Mouse (Mus musculus) brain, embryonic 18.5 days (tissue): Measurements from ENCODE around the gene Ablim2.

Source experiments
- DNase-seq: peaks from one replicate; pipeline ENCODE4 v3.0.0-alpha.2; 2012; ENCODE audit warnings: low read depth, low spot score

Ablim2 gene

DNA sequence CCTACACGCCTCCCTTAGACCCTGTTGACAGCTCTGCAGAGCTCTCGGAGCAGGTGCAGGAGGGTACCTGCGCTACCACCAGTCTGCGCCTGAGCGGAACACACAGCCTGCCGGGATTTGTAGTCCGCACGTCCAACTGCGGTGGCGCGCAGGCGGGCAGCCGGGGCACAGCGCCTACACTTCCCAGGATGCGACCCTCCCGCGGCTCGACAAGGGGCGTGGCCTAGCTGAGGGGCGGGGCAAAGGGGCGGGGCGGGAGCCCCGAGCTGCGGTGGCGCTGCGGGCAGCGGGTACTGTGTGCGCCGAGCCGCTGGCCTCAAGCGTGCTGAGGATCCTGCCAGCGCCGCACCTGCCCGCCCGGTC, at the start of gene Ablim2:
Gene Ablim2, plus strand, starts transcription at position 242 of the 363 bp plus-strand sequence.
- DNase-seq = peak; percentile 92

DNA sequence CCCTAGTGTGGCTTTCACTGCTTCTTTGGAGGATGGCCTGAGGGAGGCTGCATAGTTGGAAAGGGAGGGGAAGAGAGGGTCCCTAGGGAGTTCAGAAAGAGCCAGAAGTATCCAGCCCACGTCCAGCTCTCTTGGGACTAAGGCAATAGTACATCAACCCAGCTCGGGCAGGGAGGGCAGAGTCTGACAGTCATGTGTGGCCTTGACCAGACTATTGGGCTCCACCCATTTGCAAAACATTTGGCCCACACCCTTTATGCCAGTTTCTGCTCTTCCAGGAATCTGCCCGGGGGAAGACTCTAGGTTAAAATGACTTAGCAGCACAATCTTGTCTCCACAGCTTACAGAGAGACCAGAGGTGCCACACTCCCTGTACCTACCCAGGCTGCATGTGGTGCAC, 47.2 kb upstream of the Ablim2 start:
- DNase-seq = no peak

DNA sequence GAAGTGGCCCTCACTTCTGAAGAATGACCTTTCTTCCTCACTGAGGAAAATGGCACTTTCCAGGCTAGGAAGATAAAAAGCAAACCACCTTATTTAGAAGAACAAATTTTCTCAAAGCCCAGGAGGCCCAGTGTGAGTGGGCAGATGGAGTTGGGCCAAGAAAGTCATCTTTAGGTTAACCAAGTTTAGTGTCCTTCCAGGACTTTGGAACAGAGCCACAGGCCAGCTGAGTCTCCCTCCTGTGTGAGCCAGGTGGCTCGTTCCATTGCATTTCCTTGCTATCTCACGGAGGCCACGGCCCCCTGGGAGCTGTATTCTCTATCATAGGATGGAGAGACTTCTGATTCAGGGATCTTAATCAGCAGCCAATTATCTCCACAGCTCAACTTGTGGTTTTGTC, 46.7 kb upstream of the Ablim2 start:
- DNase-seq = no peak

DNA sequence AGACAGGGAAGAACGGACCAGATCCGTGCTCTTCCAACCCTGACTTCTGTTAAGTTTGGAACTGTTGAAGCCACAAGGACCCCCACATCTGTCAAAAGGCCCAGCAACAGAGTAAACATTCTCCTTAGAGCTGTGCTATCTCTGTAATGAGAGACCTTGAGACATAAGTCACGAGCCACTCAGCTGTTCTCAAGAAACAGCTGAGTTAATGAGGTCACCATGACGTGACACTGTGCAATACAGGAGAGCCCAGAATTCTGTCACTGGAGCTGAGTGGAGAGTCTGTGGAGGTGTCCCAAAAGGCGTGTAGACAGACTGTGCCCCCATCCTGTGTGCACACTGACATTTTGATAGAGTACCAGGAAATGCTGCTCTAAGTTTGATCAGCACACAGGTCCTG, 45.2 kb upstream of the Ablim2 start:
- DNase-seq = no peak

DNA sequence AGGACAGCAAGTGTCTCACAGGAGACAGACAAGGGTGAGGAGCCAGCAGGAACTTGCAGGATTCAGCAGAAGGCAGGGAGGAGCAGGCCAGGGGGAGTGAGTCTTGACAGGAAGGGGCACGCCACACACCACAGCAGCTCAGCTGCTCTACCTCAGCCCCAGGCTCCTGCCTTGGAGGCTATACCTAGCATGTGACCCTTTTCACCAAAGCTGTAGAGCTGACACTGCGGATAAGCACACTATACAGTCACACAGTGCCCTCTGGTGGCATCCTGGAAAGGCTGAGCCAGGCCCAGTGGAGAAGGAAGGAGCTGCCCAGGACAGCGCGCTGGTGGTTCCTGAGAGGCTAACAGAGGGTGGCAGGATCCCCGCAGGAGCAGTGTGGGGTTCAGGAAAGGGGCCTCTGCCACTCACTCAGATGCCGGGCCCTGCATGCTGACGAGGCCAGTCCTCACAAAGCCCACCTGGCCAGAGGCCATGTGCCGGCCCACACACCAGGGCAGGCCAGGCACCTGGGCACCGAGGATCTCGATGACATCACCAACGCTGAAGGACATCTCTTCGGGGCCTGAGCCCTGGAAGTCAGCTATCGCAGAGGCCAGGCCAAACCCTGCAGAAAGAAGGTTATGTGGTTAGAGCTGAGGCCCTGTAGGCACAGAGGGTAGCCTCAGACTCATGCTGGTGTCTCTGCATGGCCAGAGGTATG, 43.9 kb upstream of the Ablim2 start:
- DNase-seq = peak; percentile 43

DNA sequence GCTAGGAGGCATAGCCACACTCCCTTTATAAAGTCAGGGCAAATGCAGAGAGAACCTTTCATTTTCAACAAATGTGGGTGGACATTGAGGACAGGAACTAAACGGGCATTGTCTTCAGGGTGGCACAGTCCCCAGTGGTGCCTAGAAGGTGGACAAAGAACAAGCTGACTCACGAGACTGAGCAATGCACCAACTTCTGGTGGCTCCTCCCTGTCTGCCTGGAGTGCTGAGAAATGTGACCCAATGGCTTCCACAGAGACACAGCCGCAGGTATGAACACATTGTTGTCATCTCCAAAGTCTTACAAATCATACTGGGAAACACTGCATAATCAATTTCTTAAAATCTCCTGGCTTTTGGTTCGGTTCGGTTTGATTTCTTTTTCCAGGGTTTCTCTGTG, 40.2 kb upstream of the Ablim2 start:
- no peak for DNase-seq

DNA sequence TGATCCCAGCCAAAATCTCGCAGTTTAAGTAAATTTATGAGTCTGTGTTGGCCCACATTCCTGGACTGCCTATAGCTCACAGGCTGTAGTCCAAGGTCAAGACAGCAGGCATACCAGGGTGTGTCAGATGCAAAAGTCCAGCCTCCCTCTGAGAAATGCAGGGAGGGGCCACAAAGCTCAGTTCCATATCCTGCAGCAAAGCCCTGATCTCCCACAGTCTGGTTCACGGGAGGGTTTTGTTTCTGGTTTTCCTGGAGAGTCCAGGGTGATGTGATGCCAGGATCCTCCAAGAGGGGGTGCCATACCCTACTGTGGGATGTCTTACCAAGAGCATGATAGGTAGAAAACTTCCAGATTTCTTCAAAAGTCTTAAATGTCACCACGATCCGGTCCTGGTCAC, 39.7 kb upstream of the Ablim2 start:
- DNase-seq = no peak

DNA sequence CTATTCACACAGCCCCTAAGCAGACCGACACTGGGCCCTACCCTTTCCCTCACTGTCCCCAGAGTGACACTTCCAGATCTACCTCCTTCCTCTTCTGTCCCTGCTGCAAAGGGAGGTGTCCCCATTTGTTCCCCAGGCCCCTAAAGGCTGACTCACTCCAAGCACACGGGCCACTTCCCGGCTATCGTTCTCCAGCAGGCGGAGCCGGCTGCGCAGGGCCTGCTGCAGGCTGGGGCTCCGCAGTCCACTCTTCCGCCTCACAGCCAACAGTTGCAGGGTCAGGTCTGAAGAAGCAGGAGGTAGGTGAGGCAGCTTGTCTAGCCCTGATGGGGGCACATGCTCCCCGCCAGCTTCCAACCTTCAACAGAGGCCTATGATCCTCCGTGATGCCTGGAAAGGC, 38.9 kb upstream of the Ablim2 start:
- DNase-seq = no peak

DNA sequence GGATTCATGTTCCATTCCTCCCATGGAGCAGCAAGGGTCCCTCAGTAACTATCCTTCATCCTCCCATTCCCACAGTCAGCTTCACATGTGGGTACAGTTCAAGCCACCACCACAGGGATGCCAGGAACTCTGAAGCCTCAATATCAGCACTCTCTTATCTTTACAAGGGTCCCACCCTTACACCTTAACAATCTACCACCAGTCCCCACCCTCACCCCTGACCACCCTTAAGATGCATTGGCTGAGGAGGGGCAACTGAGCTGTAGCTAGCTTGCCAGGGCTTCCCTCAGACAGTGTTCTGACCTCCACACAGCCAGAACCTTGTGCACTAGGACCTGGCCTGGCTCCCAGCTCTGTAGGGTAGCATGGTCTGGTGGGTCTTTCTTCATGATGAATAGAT, 38.3 kb upstream of the Ablim2 start:
- no peak for DNase-seq

DNA sequence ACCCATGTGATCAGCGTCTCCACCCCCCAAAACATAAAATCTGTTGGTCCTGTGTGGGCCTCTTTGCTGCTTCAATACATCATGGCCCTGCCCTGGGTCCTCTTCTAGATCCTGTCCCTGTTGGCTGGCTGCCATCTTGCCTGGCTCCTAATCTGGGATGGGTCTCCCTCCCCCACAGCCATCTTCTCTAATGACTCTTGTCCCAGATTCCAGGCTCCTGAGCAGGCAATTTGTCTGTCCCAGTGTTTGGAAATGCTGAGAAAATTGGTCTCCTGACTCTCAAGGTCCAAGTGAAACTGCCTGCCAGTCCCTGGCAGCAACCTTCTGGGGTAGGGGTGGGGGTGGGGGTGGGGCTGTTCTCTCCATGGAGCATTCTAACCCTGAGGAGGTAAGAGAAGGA, 37.8 kb upstream of the Ablim2 start:
- DNase-seq = no peak

DNA sequence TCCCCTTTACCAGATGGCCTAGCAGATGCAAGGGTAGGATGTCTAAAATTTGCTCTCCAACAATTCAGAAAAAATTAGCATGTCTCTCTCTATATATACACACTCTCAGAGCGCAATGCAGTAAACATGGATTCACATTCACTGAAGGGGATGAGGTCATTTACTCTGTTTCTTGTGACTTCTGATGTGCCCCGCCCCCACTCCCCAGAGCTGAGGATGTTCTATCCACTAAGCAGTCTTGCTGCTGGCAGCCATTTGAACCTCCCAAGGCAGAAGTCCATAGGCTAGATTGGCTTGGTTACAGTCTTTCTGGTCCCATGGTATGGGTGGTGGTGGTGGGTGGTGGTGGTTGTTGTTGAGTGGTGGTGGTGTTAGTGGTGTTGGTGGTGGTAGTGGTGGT, 35.7 kb upstream of the Ablim2 start:
- no peak for DNase-seq

DNA sequence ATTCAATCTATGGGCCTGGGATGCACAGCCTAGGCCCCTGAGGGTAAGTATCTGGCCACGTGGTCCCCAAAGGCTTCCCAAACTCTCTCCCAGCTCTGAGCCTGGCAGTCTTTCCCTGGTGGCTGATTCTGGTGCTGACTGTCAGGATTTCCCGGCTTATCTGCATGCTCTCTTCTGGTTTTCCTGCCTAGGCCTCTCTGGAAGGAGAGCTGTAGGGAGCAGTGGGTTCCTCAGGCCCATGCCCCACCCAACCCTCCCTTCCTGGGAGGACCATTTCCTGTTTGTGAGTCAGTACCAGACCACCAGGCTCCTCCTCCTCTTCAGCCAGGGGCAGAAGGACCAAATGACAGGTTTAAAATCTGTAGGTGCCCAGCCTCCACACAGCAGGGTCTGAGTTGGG, 35.0 kb upstream of the Ablim2 start:
- no peak for DNase-seq

DNA sequence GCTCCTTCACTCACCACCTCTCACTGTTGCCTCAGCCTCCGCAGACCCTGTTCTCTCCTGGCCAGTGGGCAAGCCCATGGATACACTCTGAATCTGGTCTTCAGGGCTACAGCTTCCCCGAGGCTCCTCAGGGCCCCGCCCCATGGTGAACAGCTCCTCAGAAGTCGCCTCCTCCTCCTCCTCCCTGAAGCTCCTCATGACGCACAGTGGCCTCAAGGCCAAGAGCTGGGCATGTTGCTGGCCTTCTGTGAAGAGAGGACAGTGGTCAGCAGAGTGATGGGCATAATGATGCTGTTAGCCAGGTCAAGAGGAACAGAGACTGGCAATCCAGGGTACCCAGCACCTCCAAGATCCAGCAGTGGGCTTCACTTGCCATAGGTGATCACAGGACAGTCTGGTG, 33.8 kb upstream of the Ablim2 start:
- DNase-seq = no peak

DNA sequence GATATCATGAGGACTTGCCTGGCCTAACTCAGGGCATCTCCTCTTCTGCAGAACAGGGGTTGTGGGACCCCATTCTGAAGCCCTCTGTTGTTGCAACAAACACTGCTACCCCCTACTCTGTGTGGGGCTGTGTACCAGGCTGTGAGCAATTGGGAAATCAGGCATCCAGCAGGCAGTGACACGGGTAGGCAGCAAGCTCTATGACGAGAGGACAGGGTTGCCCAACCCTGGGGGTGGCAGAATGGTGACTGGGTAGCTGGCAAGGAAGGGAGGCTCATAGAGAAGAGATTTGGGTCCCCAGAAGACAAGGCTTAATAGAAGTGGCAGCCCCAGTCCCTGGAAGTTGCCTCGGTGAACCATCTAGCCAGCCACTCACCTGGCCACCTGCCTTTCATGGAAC, 31.8 kb upstream of the Ablim2 start:
- DNase-seq = no peak

DNA sequence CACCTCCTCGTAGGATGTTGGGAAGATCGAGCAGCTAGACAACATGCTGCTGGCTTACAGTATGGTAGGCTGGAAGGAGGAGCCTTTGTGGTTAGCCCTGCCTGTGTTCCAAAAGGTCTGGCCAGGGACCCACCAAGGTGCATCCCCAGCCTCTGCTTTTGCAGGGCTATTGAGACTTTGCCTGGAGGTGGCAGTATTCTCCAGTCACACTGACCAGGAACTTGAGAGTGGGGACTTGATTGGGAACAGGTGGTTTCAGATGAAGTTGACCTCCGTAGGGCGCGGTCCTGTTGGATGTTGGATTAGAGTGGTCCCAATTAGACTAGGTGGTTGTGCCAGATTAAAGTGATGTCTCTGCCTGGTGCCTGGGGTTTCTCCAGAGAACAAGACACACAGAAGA, 30.2 kb upstream of the Ablim2 start:
- DNase-seq = no peak

DNA sequence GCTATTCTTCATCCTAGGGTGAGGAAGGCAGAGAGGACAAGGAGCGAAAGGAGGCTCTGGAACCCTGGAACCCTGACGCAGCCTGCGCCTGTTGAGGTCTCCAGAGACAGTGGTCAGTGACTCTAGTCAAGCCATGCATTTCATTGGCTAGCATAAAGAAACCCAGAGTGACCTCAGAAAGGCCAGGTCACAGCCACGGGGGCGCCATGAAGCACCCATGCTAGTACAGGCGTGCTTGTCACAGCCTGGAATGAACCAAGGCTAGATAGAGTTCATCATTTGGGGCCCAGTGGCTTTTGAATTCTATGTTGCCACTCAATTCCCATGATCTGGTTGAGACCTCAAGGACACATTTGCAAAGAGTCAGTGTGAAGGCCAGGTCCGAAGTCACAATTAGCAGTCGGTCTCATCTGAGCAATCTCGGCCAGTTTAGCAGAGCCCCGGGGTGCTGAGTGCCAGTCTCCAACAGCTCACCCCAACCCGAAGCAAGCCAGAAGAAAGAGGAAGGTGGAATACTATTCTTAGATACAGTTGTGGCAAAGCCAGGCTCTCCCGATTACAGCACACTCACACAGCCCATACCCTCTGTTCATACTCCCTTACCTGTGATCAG, 29.2 kb upstream of the Ablim2 start:
- no peak for DNase-seq

DNA sequence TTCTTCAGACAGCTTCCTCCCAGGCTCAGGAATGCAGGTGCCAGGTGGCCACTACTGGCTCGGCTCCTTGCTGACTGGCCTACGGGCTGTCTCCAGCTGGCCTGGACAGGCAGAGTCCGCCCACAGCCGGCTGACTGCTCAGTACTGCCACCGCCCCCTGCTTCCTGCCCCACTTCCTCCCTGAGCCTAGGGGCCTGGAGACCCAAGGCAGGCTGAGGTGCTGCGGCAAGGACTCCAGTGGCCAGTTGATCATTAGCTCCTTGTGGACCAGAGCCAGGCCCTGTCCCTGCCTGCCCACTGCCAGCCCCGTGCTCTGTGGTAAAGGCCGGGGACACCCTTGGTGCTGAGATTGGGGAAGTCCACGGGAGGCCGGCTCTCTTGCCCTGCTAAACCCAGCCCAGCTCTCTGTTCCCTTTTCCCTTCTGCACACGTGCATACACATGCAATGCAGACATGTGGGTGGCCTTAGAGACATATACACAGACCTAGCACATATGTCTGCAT, 28.7 kb upstream of the Ablim2 start:
- DNase-seq = no peak

DNA sequence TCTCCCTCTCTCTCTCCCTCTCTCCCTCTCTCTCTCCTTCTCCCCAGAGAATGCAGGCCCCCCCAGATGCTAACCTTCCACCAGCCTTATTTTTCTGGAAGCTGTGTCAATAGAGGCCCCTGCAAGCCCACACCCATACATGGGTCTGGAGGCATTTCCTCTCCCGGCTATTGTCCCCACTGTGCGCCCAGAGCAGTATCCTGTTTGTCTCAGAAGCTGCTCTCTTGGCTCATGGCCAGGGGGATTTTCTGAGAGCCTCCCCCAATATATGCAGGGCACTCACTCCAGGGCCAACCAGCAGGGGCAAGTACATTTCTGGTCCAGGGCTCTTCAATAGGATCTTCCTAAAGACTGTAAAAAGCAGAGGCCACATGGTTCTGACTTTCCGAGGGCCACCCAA, 27.8 kb upstream of the Ablim2 start:
- DNase-seq = no peak

DNA sequence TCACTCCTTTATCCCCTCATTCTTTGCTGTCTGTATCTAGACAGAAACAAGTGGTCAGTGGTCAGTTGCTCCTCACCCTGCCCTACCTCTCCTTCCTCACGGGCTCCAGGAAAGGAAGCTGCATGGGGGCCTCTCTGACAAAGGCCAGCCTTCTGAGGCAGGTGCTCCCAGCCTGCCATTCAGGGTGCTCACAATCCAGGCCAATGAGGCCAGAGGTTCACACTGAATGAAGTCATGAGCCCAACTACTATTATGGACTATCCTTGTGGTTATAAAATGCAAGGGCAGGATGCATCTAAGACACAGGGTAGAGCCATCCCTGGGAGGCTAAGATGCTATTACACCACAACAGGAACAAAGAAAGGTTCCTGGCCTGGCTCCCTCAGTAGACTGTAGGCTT, 27.1 kb upstream of the Ablim2 start:
- no peak for DNase-seq

DNA sequence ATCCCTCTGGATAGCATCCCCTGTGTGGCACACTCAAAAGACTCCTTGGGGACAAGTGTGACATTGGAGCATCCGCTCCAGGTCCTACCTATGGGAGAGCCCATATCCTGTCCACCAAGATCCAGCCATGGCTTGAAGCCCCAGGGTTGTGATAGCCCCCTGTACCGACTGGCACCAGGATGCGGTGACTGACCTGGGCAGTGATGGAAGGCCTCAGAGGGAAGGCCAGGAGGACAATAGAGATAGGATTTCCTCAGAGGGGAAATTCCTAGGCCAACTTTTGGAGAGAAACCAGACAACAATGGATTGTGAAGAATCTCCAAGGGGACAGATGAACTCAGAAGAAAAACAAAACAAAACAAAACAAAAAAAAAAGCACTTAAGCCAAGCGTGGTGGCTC, 26.7 kb upstream of the Ablim2 start:
- no peak for DNase-seq

DNA sequence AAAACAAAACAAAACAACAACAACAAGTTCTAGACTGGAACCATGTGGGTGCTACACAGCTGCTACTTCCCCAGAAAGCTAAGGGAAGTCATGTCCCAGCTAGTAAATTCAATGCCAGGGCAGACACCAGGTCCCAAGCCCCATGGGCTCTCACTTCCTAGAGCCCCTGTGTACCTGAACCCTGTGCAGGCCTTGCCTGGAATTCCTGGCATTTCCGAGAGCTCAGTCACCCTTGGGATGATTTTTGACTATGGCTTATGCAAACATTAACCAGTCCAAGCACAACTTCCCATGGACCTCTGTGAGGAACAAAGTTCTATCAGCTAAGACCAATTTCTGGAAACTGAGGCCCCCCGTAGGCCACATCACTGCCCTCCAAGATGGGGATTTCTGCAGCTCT, 24.2 kb upstream of the Ablim2 start:
- DNase-seq = no peak

DNA sequence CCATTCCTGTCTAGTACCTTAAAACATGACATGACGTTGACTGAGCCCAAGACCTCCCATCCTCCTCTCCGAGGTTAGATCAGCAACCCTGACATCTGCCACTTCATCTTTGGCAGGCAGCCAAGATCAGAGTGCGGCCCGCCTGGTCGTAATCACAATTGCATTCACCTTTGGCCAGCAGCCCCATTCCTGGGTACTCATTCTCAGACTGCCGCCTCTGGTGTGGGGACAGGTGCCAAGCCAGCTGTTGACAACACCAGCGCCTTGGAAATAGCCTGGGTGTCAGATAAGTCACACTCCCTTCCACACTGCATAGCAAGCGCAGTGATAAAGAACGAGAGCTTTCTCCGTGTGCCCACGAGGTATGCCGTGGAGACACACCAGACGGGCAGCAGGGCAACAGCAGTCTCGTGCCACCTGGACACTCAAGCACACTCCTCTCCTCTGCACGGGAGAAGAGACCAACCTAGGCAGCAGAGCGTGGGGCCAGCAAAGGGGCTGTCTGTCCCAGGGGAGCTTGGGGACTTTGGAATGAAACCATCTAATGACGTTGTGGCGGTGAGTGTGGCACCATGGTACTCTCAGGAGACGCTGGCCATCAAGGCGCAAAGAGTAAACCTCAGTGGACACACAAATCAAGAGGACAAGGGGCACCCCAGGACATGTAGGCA, 20.3 kb upstream of the Ablim2 start:
- no peak for DNase-seq

DNA sequence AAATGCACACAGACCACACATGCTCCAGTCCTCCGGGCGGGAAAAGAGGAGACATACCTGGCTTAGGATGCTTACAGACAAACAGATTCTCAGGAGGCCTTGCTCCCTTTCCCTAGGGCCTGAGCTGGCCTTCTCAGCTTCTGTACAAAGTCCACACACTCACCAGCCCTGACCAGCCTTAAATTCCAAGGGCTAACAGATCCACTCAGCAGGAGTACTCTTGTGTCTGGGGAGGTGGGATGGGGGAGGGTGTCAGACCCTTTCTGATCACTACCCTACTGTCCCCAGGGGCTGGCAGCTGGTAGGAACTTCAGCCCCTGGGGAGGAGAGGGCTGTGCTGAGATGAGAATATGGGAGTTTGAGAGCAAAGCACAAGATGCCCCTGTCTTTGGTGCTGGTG, 18.7 kb upstream of the Ablim2 start:
- no peak for DNase-seq
